Mouse (Mus musculus): ENCODE measurements around the gene Btbd35f1. TPM values are rescaled to one million over a fixed set of nuclear protein-coding genes. Genes with fewer than 3 reads are reported as not detected.
"Not testable (repeated sequence)": the region's sequence is repeated elsewhere in the genome, so short reads cannot be mapped to it uniquely, and the experiment has no call there.

Btbd35f1 gene
- polyA plus RNA-seq (2012; rRNA removed), result not detected in 2 replicates

GRCm38 (mm10) chrX:32559755-32560154 lies at the start of gene Btbd35f1:
Gene Btbd35f1, plus strand, starts transcription at chrX:32560055.
- DNase-seq (ENCODE audit: low read depth), result not testable (repeated sequence)

DNA sequence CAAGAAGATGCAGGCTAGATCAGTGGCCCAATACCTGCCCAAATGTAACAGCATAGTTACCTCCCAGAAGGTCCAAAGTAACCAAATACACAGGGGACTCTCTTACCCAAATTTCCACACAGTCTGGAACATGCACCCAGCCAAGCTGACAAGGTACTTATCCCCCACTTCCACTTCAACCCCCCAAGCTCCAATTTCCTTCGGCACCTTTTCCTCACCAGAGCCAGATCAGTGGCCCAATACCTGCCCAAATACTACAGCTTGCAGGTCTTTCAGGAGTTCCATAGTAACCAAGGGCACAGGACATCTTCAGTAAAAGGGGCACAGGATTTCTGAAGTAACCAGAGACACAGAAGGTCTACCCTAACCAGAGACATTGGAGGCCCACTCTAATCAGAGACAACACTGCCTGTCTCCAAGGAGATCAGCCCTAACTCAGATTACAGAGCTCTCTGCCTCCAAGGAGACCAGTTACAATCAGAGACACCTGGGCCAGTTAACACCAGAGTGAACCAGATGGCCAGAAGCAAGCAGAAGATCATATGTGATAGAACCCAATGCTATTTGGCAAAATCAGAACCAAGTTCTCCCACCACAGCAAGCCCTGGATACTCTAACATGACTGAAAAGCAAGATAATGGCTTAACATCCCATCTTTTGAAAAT lies 31.2 kb downstream of the Btbd35f1 start:
- DNase-seq (ENCODE audit: low read depth), result not testable (repeated sequence)

DNA sequence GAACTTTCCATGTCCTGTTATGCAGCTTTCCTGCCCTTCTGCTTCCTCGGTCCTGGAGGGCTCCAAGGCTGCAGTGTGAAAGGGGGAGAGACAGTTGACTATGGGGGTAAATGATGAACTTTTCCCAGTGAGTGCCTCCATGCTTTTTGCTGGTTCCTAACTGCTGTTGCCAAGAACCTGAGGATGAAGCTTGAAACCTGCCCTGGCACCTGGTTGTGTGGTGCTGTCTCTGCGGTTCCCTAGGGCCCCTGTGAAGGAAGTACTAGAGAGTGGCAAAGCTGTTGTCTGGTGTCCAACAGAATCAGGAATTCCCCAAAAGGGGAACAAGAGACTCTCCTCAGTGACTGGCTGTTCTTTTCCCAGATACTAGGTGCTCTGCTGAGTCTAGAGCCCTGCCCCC lies 41.2 kb downstream of the Btbd35f1 start:
- not testable (repeated sequence) for DNase-seq (ENCODE audit: low read depth)

DNA sequence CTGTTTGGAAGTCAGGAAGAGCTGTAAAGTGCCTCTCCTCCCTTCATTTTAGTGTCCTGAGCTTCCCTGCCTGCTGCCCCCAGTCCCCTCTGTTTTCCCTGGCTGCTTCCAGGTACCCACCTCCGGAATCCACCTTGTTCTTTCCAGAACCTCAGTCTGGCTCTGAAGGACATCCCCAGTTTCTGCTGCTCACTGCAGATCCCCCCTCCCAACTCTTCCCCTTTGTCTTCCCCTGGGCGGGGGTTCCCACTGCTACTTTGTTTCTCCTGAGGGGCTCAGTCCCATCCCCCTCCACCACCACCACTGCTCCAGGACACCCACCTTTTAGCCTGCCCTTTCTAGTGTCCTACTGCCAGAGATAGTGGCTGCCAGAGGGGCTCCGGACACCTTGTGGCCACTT lies 41.6 kb downstream of the Btbd35f1 start:
- DNase-seq (ENCODE audit: low read depth), result not testable (repeated sequence)

Other genes with a start within 250 kb of the Btbd35f1 start
- not detected in 2 replicates for gene Gm5926, start 90.7 kb downstream of the Btbd35f1 start, polyA plus RNA-seq (2012; rRNA removed)
- not detected in 2 replicates for gene Btbd35f21, start 166.1 kb downstream of the Btbd35f1 start, polyA plus RNA-seq (2012; rRNA removed)